Mouse (Mus musculus) cerebellum, adult 9-11 months (tissue): ENCODE results near the gene Adamts6.

Experiments
- DNase-seq: peaks from one replicate; pipeline ENCODE4 v3.0.0; 2022

Gene Adamts6

DNA sequence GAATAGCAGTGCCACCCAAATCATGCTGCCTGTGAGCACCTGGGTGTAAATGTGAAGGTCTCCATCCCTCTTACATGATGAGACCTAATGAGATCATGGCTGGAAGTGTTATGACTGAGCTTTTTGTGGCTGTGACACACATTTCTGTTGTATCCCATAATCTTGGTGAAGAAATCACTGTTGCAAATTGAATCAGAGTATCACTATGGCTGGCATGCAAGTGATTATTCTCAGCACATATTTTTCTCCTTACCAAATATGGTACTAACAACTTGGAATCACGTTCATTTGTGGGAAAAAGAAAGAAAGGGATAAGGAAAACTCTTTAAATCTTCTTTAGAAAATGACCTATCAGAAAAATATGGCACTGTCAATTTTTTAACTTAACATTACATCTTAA lies 180.4 kb downstream of the Adamts6 start:
- no peak for DNase-seq

GRCm38 (mm10) chr13:104476285-104476956 lies 188.8 kb downstream of the Adamts6 start:
- DNase-seq, result no peak

DNA sequence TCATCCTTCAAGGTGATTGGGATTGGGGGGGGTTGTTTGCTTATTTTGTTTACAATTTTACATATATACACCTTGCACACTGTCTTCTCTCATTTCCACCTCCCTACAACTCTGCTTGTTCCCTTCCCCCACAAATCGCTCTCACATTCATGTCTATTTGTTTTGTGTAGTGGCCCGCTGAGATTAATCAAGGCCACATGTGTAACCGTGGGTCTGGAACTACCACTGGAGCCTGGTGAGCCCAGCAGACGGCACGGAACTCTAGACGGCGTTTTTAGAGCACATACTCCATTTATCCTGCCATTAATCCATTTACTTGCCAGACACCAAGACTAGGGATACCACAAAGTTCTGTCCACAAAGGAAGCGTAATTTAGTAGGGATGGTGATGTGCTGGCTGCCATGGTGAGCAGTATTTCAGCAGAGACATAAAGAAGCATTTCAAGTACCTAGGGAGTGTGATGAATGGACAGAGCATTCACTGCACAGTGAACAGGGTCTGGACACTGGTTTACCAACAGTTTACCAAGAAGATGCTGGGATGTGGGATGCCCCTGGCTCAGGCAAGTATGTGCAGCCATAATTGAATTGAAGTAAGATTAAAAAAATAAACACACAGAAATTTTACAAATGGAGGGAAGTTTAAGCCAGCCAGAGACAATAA lies 194.9 kb downstream of the Adamts6 start:
- no peak for DNase-seq

DNA sequence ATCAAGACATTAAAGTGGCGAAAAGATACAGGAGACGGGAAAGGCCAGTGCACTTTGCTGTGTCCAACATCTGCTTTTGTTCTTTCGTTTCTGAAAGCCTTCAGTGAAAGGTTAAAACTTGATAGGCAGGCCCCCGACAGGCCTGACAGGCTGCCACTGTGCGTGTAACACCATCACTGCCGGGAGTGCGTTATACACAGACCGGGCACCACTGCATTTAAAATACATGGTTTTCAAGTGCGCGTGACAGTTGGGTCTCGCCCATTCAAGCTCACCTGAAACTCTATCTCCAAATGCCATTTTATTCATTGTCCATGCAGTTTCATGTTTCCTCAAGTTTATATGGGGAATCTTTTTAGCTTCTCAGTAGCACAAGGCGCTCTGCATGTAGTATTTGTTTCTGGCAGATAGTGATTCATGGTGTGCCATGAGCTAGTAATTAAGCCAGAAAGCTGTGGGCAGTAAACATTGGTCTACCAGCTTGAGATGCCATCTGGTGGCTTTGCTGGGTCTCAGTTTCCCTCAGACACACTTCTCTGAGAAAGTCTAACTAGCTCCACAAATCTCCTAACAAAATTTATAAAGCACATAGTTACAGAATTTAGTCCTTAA lies 195.6 kb downstream of the Adamts6 start:
- peak; percentile 21 for DNase-seq

DNA sequence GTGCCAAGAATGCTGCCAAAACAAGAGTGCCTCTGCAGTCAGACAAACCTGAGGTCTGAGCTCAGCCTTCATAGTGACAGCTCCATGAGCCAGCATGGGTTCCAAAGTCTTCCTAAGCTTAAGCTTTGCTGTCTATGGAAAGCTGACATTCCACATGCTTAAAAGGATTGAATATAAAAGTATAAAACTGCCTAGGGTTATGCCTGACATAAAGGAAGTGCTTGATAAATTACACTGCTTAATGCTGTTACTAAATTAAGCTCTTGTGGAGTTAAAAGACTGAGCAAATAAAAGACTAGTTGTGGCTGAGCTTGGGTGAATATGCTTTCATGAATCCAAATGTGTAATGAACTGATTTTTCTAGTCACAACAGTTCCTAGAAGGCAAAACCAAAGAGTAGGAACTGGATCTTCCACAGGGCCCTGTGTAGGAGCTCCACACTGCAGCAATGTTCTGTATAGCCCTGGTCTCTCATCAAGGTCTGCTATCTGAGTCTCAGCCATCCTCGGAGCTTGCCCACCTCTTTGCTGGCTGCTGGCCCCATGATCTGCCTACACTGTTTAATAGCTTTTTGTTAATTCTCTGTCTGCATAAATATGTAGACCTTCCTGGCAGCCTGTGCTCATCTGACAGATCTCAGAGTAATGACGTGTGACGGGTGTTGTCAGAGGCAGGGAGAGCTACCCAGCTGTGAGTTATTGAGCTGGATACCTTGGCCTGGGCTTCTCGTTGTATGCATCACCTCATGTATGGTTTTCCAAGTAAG lies 203.6 kb downstream of the Adamts6 start:
- no peak for DNase-seq

DNA sequence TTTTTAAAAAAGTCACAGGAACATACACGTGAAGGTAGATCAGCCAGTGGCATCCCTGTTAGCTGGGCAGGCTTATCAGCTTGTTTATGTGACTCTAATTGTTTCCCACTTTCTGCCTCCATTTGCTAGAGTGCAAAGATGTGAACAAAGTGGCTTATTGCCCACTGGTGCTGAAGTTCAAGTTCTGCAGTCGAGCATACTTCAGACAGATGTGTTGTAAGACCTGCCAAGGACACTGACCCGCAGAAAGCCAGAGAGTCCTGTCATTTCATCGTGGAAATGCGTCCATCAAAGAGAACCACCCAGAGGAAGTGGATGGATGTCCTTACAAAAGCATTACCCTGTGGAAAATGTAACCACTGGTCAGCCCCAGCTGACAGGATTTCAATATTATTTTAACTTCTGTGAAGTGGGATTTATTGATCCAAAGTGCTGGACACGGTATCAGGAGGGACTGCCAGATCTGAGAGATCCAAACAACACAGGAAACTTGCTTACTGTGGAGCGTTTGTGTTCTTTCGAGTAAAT lies 205.9 kb downstream of the Adamts6 start:
- no peak for DNase-seq

- DNase-seq, result no peak
These were observed 206.7 kb downstream of the Adamts6 start for GRCm38 (mm10) chr13:104494200-104494873.

DNA sequence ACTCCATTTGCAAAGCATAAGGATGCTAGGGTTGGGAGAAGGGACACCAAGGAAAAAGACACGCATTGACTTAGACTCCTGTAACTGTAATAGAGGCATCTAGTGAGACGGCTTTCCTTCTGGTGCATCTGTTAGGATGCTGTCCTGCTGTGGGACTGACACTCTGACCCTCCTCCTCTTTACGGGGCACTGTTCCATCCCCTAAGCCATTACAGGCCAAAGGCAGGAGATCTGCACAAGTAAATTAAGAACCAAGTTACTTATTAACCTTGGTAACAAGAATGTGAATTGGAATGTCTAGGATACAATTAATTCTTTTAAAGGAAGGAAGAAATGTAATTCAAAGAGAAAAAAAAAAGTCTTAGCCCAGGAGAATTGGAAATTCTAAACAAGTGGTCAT lies 210.0 kb downstream of the Adamts6 start:
- no peak for DNase-seq

DNA sequence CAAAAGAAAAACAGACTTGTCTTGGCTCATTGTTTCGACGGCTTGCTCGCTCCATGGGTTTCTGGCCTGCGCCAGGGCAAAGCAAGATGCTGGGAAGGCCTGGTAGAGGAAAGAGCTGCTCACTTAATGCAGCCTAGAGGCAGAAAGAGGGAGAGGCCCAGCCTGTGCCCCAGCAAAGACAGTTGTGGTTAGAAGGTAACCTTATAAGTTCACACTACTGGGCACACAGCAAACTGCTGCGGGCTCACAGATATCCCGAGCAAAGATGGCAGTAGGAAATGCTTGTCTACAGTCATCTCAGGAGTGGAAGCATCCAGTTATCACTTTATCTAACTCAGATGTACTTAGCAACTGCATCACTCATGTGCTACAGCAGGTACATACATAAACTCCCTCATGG lies 211.0 kb downstream of the Adamts6 start:
- no peak for DNase-seq

- no peak for DNase-seq
These were observed 211.7 kb downstream of the Adamts6 start for GRCm38 (mm10) chr13:104499116-104500040.

DNA sequence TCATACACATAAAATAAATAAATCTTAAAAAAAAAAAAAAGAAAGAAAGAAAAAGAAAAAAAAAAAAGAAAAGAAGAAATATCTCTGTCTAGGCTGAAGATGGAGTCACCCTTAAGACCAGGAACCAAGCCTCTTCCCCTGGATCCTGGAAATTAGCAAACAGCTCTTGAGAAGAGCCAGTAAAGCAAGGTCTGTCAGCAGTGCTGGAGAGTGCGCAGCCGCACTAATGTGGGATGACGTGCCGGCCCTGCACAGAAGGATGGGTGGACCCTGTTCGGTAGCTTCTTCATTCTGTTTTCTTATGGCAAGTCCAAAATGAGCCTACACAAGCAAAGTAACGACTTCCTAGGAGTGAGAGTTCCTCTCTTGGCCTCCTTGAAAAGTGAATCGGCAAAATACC lies 214.8 kb downstream of the Adamts6 start:
- no peak for DNase-seq

- no peak for DNase-seq
These were observed 216.4 kb downstream of the Adamts6 start for GRCm38 (mm10) chr13:104504043-104504442.

GRCm38 (mm10) chr13:104506165-104506875 lies 218.7 kb downstream of the Adamts6 start:
- no peak for DNase-seq

DNA sequence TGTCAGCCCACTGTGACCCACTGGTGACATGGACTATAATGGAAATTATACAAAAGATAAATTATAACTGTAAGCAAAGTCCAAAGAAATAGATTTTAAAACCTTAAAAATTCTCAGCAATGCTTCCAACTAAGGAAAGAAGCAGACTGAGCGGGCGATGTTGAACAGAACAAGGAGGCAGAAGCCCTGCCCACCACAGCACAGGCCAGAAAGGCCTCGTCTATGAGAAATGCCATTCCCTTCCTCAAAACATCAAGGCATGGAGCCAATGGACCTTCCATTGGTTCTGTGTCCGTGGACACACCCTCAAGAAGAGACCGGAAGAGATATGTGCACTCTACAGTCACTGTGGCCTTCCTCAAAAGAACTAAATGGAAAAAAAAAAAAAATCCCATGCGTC lies 220.0 kb downstream of the Adamts6 start:
- DNase-seq, result no peak

- DNase-seq, result peak; percentile 76
These were observed 222.2 kb downstream of the Adamts6 start for GRCm38 (mm10) chr13:104509561-104510493.

DNA sequence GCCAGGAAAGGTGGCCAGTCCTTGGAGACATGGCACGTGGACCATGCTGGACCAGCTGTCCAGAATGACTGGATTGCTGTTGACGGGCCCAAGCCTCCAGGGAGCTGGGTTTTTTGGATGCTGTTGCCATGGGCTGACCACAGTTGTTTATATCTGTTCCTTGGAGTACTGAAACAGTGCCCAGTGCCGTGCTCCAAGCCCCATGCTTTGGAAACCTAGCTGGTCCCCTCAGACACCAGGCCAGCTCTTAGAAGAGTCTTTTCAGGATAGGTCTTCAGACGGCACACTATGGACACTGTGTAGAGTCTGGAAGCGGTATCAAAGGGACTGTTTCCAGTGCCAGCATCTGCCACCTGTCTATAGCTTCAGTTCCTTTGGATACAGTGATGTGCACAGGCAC lies 223.1 kb downstream of the Adamts6 start:
- peak; percentile 22 for DNase-seq

GRCm38 (mm10) chr13:104515054-104515453 lies 227.4 kb downstream of the Adamts6 start:
- no peak for DNase-seq

DNA sequence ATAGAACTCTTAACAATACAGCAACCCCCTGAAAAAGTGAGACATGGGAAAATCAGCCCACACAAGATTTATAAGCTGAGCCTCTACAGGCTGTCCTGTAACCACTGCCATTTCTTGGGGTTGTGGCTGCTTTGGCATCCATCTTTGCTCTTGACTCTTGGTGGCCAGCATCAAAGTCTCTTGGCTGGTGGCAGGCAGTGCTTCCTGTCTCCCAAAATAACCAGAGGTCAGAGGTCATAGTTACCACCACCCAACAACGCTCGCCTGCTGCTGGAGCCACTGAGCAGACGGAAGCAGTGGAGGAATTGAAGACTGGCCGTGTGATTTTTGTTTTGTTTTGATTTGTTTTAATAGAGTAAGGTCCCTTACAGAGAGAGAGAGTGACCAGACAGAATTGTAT lies 228.5 kb downstream of the Adamts6 start:
- DNase-seq, result no peak

- DNase-seq, result no peak
These were observed 229.2 kb downstream of the Adamts6 start for GRCm38 (mm10) chr13:104516766-104517364.
